Mouse (Mus musculus): ENCODE measurements around the gene Fam110a.

Fam110a gene

DNA sequence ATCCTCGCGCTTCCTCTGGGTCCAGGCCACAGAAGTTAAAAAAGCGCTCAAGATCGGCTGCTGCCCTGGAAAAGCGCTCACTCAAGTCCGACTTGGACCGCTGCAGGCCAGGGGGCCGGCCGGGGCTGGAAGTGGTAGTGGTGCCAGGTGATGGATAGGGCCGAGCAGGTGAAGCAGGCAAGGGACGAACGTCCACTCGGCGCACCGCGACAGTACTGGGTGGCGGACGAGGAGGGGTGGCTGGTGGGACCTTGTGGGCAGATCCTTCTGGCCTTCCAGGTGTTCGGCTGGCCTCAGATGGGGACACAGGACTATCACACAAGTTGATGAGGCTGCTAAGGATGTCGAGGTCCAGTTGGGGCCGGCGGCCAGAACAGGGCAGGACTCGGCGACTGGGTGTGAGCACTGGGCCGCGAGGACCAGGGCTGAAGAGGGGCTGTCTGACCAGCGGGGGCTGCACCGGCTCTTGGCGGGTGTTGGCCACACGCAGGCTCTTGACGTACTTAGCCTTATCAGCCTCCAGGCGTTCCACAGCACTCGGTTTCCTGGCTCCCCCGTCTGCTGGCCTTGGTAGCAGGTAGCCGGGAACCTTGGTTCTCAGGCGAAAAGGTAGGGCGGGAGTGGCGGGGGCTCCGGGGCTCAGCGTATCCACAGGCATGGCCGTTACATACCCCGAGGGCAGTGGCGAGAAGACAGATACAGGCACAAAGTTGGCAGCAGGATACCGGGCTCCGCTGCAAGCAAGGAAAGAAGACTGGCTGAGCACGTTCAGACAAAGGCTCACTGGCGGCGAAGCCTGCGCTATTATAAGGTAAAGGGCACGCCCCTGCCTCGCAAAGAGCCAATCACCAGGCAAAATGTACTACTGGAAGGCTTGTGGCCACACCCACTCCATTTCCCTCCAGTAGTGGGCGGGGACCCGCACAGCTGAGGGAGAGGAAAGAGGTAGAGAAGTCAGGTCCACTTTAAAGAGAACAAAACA is 9.5 kb downstream of the Fam110a start:
- peak; percentile 94 for DNase-seq (ENCODE audit: low read depth)

GRCm38 (mm10) chr2:151969396-151969795 is 10.6 kb downstream of the Fam110a start:
- peak; percentile 23 for DNase-seq (ENCODE audit: low read depth)

DNA sequence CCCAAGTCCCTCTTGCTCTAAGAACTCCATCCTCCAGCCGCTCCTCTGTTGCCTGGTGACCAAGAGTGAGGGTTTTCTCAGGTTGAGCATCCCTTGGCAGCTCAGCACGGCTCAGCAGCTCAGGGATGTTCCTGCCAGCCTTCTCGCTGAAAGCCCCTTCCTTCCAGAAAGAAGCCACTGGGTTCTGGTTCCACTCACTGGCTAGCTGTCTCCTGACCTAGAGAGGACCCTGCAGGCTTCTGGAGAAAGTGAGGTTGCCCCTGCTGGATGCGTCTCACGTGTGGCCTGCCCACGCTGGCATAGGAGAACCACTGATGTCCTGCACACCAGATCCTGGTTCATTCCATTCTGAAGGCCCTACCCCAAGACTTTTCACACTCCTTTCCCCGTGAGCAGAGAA is 11.0 kb downstream of the Fam110a start:
- peak; percentile 27 for DNase-seq (ENCODE audit: low read depth)

DNA sequence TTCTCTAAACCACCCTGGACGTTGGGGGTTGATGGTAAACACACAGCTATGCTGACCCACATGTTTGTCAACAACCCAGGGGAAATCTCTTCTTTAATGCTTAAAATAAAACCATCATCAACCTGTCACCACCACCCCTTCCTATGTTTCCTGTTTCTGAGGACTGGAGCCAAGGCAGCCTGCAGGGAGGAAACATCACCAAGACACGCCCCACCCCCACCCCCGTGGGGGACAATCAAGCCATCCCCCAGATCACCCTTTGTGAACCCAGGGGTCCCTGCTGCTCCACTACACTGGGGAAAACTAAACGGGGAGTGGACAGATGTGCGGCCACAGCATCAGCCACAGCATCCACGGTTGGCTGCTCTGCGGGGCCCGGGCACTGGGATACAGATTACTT is 11.6 kb downstream of the Fam110a start:
- DNase-seq (ENCODE audit: low read depth): peak; percentile 55

DNA sequence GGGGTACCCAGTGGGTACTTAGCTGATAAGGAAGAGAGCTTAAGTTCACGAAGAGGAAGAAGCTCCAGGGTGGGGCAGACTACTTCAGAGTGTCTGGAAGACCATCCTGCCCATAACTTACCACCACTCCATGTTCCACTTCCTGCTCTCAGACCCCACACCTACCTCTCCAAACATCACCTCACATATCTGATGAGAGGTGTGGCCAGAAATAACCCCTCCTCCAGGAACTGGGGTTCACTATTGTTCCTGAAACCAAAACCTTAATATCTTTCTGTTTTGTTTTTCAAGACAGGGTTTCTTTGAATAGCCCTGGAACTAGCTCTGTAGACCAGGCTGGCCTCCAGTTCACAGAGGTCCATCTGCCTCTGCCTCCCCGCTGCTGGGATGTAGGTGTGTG is 12.2 kb downstream of the Fam110a start:
- DNase-seq (ENCODE audit: low read depth): peak; percentile 87

- no peak for DNase-seq (ENCODE audit: low read depth)
These were observed 12.8 kb downstream of the Fam110a start for GRCm38 (mm10) chr2:151967176-151967750.

GRCm38 (mm10) chr2:151964052-151964451 is 16.0 kb downstream of the Fam110a start:
- no peak for DNase-seq (ENCODE audit: low read depth)

DNA sequence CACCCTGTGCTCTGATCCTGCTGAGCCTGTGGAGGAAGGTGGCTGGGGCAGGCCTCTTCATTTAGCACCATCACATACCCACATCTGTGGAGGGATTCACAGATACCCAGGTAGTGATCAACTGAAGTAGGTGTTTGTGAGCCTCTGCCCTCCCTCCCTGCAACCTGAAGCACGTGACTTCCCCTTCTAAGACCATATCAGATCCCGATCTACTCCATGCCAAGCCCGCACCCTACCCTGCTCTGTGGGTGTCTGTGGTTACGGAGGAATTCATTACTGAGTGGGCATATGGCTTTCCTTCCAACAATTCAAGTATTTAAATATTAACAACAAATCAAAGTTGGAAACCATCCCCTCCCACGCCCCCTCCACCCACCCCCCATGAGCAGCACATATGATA is 16.7 kb downstream of the Fam110a start:
- DNase-seq (ENCODE audit: low read depth): peak; percentile 27

- DNase-seq (ENCODE audit: low read depth): peak; percentile 51
These were observed 17.5 kb downstream of the Fam110a start for GRCm38 (mm10) chr2:151962474-151962873.

GRCm38 (mm10) chr2:151961284-151962196 is 18.5 kb downstream of the Fam110a start:
- peak; percentile 31 for DNase-seq (ENCODE audit: low read depth)

DNA sequence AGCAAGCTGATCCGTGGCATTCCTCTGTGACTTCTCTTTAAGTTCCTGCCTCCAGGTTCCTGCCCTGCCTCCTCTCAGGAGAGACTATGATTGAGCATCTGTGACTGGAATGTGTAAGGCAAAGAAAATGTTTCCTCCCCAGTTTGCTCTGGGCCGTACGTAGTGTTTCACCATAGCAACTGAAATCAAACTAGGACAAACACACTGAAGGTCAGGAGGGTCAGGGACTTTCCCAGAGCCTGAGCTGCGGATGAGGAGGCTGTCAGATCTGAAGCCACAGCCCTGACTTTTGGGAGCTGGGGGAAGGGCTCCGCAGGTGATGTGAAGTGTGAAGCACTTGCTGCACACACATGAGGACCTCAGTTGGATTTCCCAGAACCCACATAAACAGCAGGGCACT is 20.7 kb downstream of the Fam110a start:
- peak; percentile 93 for DNase-seq (ENCODE audit: low read depth)

GRCm38 (mm10) chr2:151956500-151957137 is 23.4 kb downstream of the Fam110a start:
- no peak for DNase-seq (ENCODE audit: low read depth)

DNA sequence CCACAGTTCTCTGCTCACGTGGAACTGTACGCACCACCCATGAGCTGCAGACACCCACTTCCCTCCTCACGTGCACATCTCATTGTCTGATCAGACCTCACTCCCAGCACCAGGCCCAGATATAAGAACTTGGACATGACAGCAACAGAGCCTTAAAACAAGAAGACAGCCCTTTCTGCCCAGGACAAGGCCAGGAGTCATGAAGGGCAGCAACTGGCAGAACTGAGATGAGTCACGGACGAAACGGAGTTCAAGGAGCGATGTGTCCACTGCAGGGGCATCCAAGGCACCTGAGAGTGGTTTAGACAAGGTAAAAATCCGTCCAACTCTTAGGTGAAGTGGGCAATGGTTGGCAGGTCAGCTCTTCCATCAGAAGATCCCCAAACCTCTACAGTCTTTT is 26.4 kb downstream of the Fam110a start:
- no peak for DNase-seq (ENCODE audit: low read depth)

DNA sequence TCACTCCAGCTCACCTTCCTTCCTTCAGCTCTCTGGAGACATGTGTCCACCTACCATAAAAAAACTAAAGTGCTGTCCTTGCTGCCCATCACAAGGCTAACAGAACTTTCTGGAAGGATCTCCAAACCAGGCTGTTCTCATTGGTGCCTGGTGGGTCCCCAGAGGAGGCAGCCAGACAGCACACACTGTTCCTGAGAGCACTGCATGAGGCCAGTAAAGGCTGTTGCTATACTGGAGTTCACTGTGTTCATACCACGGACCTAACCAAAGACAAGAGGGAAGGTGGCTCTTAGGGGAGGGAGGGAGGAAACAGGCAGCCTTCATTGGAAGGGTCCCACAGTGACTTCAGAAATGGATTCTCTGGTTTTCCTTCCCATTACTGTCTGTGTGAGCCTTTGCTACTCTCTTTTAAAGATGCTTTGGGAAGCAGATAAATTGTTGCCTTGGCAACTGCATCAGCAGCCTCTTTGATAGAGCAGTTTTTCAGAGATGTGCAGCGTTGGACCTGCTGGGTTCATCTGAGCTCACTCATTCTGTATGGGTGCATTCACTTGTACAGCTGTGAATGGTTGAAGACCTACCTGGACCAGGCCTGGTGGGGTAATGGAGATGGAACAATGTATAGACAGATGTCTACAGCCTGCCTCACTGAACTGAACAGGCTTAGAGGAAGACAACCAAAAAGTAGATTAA is 30.8 kb downstream of the Fam110a start:
- DNase-seq (ENCODE audit: low read depth): no peak

- DNase-seq (ENCODE audit: low read depth): no peak
These were observed 31.7 kb downstream of the Fam110a start for GRCm38 (mm10) chr2:151948311-151948710.

GRCm38 (mm10) chr2:151947617-151948016 is 32.4 kb downstream of the Fam110a start:
- no peak for DNase-seq (ENCODE audit: low read depth)

- peak; percentile 30 for DNase-seq (ENCODE audit: low read depth)
These were observed 35.9 kb downstream of the Fam110a start for GRCm38 (mm10) chr2:151944106-151944505.

DNA sequence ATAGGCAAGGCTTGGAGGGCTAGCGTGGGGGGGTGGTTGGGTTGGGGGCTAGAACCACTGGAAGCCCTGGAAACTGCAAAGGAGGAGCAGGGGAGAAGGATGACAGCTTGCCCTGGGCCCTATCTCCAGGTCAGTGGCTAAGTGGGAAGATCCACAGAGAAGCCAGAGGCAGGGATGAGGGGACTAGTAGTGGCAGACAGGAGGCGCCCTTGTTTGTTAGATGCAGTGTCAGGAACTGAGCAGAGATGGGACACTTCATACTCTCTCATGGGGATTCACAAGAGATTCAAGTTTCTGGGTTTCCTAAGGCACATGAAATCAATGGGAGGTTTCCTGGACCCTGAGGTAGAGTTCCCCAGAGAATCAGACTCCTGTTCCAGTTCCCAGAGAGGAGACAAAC is 38.8 kb downstream of the Fam110a start:
- peak; percentile 62 for DNase-seq (ENCODE audit: low read depth)

DNA sequence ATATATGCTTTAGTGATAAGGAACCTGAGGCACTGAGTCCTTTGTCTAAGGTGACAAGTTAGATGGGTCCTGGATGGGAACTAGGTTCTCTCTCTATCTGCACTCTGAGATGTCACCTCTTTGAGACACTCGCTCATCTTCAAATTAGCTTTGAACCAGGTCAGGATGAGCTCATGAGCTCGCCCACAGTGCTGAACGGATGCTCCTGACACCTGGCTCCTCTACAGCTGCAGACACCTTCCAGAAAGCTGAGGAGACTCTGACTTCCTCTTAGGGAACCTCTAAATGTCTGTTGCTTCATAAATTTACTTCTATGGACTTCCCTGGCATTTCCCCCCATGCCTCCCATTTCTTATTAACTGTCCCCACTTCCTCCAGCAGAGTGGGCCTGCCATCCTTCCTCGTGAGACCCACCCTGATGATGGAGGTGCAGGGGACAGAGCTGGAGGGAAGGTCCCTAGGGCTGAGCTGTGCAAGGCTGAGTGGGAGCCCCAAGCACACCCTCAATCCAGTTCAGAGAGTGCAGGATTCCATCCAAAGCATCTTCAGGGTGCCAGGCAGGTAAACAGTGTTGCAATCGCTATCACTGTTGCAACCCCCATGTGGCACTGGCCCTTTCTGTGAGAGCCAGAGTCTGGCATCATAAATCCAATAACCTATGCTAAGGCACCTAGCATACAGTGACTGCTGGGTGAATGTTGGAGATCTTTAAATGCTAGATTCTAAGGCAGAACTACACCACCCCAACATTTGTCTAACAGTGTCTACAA is 40.2 kb downstream of the Fam110a start:
- no peak for DNase-seq (ENCODE audit: low read depth)

GRCm38 (mm10) chr2:151938780-151939200 is 41.2 kb downstream of the Fam110a start:
- no peak for DNase-seq (ENCODE audit: low read depth)
